Mouse (Mus musculus) C2C12 (cell line): ENCODE results near the gene Hist1h1c.

Experiments used
- CTCF ChIP-seq: IDR thresholded peaks from one replicate; pipeline ENCODE4 v1.5.1; 2011; ENCODE audit not compliant: control insufficient read depth, insufficient read depth, insufficient read length
- MAX ChIP-seq: IDR thresholded peaks from one replicate; pipeline ENCODE4 v1.6.1; 2011; ENCODE audit warnings: mild to moderate bottlenecking, control low read depth
- MYOG ChIP-seq: IDR thresholded peaks from one replicate; pipeline ENCODE4 v1.6.1; 2011; ENCODE audit not compliant: control insufficient read depth, insufficient read length; ENCODE audit errors: extremely low read depth
- USF1 ChIP-seq: IDR thresholded peaks from one replicate; pipeline ENCODE4 v1.6.1; 2011; ENCODE audit warnings: low read depth, mild to moderate bottlenecking, control low read depth, moderate library complexity

DNA sequence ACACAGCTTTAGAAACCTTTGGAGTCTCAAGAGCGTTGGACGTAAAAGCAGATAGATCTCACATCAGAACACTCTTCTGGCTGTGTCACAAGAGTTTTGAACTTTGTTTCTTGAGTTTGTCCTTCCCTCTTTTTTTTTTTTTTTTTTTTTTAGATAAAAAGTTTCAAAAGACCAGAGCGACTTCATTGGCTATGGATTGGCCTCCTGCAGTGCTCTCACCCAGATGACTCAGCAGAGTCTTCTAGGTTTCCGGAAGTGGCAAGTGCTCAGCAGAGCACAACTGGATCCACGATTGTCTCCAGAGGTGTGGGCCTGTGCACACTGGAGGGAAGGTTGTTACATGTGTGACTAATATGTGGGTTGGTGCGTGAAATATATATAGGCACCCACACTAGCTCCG, 39.7 kb downstream of the Hist1h1c start:
- TF ChIP-seq USF1 (no peak), CTCF (no peak), MYOG (no peak), MAX (no peak)
